11 mouse cellular contexts compared by ENCODE assay signal in the genomic region with DNA sequence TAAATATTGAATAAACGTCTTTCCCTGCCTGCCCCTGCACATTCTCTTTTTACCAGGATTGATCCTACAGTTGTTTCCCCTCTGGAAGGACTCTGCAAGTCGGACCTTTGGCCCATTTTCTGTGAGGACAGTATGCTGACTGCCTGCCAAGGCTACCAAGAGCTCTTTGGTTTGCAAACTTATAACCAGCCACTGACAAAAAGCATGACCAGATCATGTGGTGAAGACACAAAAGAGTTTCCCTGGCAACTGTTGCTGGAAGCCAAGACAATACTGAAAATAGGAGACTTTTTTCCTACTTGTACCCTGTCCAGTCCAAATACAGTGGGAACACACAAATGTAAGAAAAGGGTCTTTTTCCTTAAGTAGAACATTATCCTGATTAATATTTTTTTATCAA.
DNase-seq lines count a peak whose midpoint lies in the region; ATAC-seq and TF ChIP-seq lines count a peak whose summit lies in the region.
"Had no signal": no experiment of that assay in that cellular context is flagged by ENCODE, and none has a peak within 500 bp of the region (broad histone marks: within the 10 kb centered on the region; RNA-seq: fewer than 3 reads in every experiment).

No protein-coding gene starts in this region.

- H3K4me2 ChIP-seq in hindbrain, embryonic 16.5 days (ENCODE audit: low read length) = no peak overlapping the region
- H3K4me2 ChIP-seq in neural tube, embryonic 15.5 days = no peak overlapping the region
- H3K4me2 ChIP-seq: embryonic facial prominence, embryonic 13.5 days; limb, embryonic 13.5 days; stomach, embryonic 15.5 days had no signal

- H3K9ac ChIP-seq in hindbrain, embryonic 16.5 days (ENCODE audit: low read depth, low read length) = no peak overlapping the region
- no peak overlapping the region for H3K9ac ChIP-seq in neural tube, embryonic 15.5 days (replicated peaks)
- H3K9ac ChIP-seq: embryonic facial prominence, embryonic 13.5 days; limb, embryonic 13.5 days; stomach, embryonic 15.5 days had no signal

- TF ChIP-seq POLR2A in lung, adult 2 months (IDR thresholded peaks at IDR 0.05; ENCODE audit: borderline replicate concordance, extremely low read depth, low read depth, low read length) = no peak

- 49% methylated on average over 2 of the region's 2 CpGs for WGBS in lung, adult 2 months
- 20% methylated on average over 2 of the region's 2 CpGs for WGBS in hindbrain, embryonic 16.5 days
- WGBS in neural tube, embryonic 15.5 days = 32% methylated on average over 2 of the region's 2 CpGs

- no peak for TF ChIP-seq CTCF in lung, adult 2 months (IDR thresholded peaks at IDR 0.05; ENCODE audit: insufficient read depth, low read length)

- peaks cover 4% of the 10 kb centered on the region; the same call in 1 of the 2 replicates for H3K4me1 ChIP-seq in lung, adult 2 months (ENCODE audit: control insufficient read depth, insufficient read depth, low read length)
- no peaks in the 10 kb centered on the region for H3K4me1 ChIP-seq in hindbrain, embryonic 16.5 days (ENCODE audit: control insufficient read depth, insufficient read depth, low read depth, low read length)
- H3K4me1 ChIP-seq in neural tube, embryonic 15.5 days = no peaks in the 10 kb centered on the region
- H3K4me1 ChIP-seq: embryonic facial prominence, embryonic 13.5 days; limb, embryonic 13.5 days; stomach, embryonic 15.5 days had no signal

- ATAC-seq in hindbrain, embryonic 16.5 days = peak; percentile 82; the same call in 1 of the 2 replicates
- ATAC-seq in neural tube, embryonic 15.5 days (ENCODE audit: low FRiP score) = peak; percentile 56; the same call in 1 of the 2 replicates
- ATAC-seq in monocyte, adult 5-6 weeks (replicated peaks; ENCODE audit: insufficient number of reproducible peaks, low FRiP score, low TSS enrichment, poor library complexity, severe bottlenecking) = no peak

- no peak overlapping the region; the same call in 1 of the 2 replicates for H3K27ac ChIP-seq in hindbrain, embryonic 16.5 days (ENCODE audit: low read depth, low read length)
- H3K27ac ChIP-seq in neural tube, embryonic 15.5 days (replicated peaks) = no peak overlapping the region
- H3K27ac ChIP-seq: embryonic facial prominence, embryonic 13.5 days; limb, embryonic 13.5 days; stomach, embryonic 15.5 days had no signal

- peak; percentile 40 to 62 for DNase-seq in lung, adult 18-20 months
- no peak for DNase-seq in lung, adult 2 months
- DNase-seq in cerebellum, postnatal 14 days = peak; percentile 19 to 27
- DNase-seq in left cerebral cortex, adult 18-20 months (ENCODE audit: low spot score in 2 of 2) = peak; percentile 11 to 28
- DNase-seq in retina, postnatal 1 day = no peak

- H3K4me3 ChIP-seq in lung, adult 2 months (replicated peaks; ENCODE audit: extremely low read depth, low read depth, low read length) = no peak overlapping the region
- H3K4me3 ChIP-seq in hindbrain, embryonic 16.5 days (ENCODE audit: low read length) = no peak overlapping the region
- no peak overlapping the region for H3K4me3 ChIP-seq in neural tube, embryonic 15.5 days (replicated peaks)
- H3K4me3 ChIP-seq: embryonic facial prominence, embryonic 13.5 days; limb, embryonic 13.5 days; stomach, embryonic 15.5 days had no signal

- no peaks in the 10 kb centered on the region for H3K9me3 ChIP-seq in hindbrain, embryonic 16.5 days (ENCODE audit: control insufficient read depth, low read length)
- H3K9me3 ChIP-seq in neural tube, embryonic 15.5 days (replicated peaks) = no peaks in the 10 kb centered on the region
- H3K9me3 ChIP-seq: embryonic facial prominence, embryonic 13.5 days; limb, embryonic 13.5 days; stomach, embryonic 15.5 days had no signal

- H3K36me3 ChIP-seq in hindbrain, embryonic 16.5 days (ENCODE audit: control insufficient read depth, insufficient read depth, low read length) = no peaks in the 10 kb centered on the region; the same call in none of the 2 replicates
- peaks cover 12% of the 10 kb centered on the region; the same call in 1 of the 2 replicates for H3K36me3 ChIP-seq in neural tube, embryonic 15.5 days
- H3K36me3 ChIP-seq: stomach, embryonic 15.5 days had no signal

- H3K27me3 ChIP-seq in hindbrain, embryonic 16.5 days (replicated peaks; ENCODE audit: control insufficient read depth, insufficient read depth, low read length) = no peaks in the 10 kb centered on the region
- no peaks in the 10 kb centered on the region for H3K27me3 ChIP-seq in neural tube, embryonic 15.5 days (replicated peaks)
- H3K27me3 ChIP-seq: embryonic facial prominence, embryonic 13.5 days; limb, embryonic 13.5 days; stomach, embryonic 15.5 days had no signal

Comparison
In these comparisons a context has a peak if more than half of its experiments do, and no peak if none do; other contexts are left out.
1. DNase-seq: peak in lung, adult 18-20 months (2 of 2), cerebellum, postnatal 14 days (2 of 2) and left cerebral cortex, adult 18-20 months (2 of 2); none in lung, adult 2 months (single experiment) and retina, postnatal 1 day (single experiment).